Mouse (Mus musculus): ENCODE data around the gene Gpd1l.
"Not testable (repeated sequence)": the region's sequence is repeated elsewhere in the genome, so short reads cannot be mapped to it uniquely, and the experiment has no call there.

The Gpd1l gene

DNA sequence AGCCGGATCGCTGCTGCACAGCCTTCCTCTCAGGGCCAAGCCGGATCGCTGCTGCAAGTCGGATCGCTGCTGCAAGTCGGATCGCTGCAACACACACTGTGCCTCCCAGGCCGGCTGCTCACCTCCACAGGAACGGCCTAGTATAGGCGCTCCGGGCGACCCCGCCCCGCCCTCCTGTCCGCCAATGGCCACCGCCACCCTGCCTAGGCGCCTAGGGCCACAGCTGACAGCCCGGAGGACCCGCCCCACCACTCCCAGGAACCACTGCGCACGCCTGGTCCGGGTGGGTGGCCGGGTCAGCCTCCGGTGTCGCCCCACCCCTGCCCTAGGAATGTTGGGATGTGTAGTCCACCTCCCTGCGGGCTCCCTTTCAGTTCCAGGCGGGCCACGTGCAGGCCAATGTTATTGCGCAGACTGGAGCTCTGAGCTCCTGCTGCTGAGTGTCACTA lies at the start of gene Gpd1l:
Gene Gpd1l (minus strand): TSS at position 265 of the 449 bp plus-strand sequence.
- DNase-seq = peak; percentile 99

DNA sequence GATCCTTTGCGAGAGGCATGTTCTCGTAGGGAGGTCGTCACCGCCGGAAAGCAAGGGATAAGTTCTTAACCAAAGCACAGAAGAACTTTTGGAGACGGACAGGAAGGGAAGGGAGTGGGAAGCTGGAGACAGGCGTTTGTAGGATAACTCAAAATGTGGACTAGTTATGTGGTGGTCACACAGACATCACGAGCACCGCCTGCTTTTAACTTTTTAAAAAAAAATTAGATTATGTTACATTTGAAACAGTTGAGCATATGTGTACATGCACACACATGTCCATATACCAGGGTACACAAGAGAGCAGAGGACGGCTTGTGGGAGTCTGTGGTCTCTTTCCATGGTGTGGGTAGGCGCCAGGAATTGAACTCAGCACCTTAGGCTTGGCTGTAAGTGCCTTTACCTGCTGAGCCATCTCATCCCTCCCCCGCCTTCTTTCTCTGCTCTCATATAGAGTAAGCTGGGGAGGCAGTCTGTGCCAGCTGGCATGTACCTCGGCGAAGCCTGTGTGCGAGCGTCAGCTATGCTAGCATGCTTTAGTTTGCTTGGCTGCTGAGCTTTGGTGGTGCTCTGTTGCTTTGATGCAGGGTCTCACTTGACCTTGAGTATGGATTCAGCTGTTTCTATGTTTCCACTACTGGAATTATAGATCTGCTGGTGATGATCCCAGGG lies 49.0 kb upstream of the Gpd1l start, which contains the start of gene Rps27rt:
Gene Rps27rt (minus strand): TSS at position 51 of the 672 bp plus-strand sequence.
- no peak for DNase-seq

DNA sequence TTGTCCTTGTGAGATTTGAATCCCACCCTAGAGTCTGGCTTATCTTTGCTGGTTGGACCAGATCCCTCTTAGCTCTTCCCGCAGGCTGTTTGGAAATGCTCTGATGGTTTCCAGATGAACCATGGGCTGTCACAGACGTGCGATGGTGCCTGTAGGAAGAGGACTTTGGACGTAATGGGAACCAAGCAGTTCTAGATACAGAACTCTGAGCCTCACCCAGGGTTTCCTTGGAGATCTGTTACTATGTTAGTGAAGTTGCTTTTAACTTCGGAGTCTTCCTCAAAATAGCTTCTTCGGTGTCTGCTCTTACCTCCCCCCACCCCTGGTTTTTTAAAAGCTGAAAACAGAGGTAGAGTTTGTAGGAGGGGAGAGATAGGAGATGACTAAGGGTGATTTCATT lies 46.2 kb upstream of the Gpd1l start:
- DNase-seq = peak in 1 of 2 experiments; percentile 25

DNA sequence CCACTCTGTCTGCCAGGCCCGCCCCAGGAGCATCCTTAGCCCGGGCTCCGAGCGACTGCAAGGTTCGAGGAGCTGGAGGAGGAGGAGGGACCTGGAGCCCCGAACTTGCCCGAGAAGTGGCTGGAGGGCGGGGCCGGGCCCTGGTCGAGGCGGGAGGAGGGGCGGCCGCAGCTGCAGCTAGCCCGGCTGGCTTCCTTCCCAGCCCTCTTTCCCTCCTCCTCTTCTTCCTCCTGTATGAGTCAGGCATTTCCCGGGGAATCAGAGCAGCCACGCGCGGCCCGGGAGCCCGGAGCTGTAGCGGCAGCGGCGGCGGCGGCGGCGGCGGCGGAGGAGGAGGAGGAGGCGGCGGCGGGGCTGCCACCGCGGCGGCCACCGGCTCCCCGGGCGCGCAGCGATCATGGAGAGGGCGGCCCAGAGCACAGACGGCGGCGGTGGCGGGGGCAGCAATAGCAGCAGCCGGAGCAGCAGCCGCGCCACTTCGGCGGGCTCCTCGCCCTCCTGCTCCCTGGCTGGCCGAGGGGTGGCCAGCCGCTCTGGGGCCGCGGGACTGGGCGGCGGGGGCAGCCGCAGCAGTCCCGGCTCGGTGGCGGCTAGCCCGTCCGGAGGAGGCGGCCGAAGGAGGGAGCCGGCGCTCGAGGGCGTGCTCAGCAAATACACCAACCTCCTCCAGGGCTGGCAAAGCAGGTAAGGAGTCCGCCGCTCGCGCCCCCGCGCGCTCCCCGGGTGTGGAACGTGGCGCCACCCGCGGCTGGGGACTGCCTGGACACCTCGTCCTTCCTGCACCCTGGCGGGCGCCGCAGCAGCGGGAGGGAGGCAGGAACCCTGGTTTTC lies 44.7 kb upstream of the Gpd1l start, which contains the start of gene Osbpl10:
Gene Osbpl10 (plus strand): TSS at position 289 of the 831 bp plus-strand sequence.
- DNase-seq = peak; percentile 95

DNA sequence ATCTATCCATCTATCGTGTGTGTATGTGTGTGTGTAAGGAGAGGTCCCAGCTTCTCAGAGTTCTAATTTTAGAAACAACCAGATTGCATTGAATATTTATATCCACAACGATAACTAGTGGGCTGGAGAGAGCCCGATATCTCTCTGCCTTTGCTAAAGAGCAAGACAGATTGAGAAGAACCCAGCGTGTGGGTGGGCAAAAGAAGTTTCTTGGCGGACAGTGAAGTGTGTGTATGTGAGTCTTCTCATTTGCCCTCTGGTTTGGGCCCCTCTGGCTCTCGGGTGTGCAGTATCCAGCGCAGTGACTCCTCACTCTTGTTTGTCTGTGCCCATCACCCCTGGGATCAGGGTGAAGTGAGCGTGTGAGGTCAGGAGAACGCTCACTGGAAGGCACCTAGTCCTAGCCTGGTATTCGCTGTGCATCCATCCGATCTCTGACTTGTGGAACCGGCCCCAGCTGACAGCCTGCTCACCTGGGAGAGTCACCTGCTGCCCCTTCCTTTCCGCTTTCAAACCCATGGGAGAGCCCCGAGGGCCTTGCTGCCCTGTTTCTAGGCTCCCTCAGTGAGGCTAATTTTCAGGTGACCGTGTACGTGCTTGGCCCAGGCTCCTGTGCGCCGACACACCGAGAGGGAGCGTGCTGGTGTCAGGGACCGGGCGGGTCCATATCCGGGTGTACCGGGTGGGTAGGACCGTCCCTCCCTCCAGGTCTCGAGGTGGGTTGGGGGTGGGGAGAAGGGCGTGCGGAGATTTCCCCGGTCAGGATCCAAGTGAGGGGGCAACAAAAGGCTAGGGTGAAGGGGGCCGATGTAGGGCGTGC lies 43.9 kb upstream of the Gpd1l start:
- DNase-seq = peak; percentile 17 to 51

DNA sequence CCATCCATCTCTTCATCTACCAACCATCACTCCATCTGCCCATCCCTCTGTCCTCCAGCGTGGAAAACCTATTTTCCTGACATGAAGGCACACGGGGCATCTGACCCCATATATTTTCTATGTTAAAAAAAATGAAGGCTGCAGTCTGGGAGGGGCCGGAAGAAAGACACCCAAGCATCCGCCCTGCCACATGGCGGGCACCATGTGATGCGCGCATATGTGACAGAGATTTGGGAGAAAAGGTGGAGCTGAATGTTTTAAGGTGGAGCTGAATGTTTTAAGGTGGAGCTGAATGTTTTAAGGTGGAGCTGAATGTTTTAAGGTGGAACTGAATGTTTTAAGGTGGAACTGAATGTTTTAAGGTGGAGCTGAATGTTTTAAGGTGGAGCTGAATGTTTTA lies 32.5 kb upstream of the Gpd1l start:
- DNase-seq = not testable (repeated sequence)

DNA sequence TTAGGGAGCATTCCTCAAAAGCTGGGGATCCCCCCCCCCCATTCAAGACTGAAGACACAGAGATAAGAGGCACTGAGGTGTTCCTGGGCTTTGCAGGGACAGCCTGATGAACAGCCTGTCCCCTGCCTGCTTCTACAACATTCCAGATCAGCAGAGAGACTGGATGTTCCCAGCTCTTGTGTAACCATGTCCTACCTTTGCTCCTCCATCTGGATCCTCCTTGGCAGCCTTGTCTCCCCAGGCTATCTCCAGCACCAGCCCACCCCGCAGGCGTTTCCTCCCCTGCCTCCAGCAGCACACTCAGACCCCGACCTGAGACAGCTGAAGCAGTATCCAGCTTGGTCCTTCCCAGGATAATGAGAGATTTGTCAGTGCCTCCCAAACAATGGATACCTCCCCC lies 30.3 kb upstream of the Gpd1l start:
- no peak for DNase-seq

DNA sequence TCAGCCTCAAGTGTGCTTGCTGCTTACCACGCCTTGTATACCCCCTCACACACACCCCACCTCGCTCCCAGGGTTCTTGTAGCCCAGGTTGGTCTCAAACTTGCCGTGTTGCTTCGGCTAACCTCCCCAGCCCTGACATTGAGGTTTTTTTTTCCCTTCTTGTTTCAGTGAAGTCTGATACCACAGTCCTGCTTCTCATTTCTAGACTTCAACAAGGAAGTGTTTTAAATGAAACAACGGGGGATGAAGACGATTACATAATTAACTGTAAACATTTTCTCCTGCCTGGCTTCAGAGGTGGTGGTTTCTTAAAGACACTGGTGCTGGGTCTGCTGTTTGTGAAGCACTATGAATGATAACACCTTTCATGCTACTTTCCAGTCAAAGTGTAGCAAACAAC lies 27.1 kb upstream of the Gpd1l start:
- DNase-seq = no peak

DNA sequence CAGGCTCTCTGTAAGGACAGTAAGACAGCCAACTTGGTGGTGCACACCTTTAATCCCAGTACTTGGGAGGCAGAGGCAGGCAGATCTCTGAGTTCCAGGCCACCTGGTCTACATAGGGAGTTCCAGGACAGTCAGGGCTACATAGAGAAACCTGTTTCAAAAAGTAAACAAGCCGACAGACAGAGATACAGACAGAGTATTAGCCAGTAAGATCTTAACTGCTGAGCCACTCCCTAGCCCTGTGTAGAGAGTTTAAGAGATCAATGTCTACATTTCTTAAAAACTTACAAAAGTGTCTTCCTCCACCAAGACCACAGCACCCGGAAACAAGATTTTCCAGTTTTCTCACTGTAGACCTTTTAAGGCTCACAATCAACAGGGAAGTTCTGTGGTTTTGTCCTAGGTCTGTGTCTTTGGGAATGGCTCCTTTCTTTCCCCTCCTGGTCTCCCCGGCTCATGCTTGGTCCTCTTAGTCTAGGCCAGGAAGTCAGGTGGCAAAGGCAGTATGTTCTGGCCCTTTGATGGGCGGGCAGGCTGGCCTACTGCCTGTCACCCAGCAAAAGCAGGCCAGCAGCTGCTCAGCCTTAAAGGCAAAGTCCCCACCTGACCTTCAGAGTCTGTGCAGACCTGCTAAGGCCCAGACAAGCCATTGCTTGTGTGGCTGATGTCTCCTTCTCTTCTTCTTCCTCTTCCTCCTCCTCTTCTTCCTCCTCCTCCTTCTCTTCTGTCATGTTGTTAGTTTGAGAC lies 26.4 kb upstream of the Gpd1l start:
- DNase-seq = peak; percentile 42 to 43

DNA sequence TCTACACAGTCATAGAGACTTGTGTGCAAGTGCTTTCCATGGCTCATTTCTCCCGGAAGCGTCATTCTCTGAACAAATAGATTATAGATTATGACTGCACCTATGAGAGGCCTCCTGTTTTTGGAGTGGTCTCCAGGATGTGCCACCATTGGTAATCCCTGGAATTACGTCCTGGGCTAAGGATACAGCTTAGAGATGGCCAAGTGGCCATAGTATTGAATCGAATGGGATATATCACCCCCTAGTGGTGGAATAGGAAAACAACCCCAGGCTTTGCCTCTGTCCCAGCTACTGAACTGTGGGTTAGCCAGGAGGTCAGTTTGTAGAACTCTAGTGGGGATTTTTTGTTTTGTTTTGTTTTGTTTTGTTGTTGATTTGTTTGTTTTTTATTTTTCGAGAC lies 23.2 kb upstream of the Gpd1l start:
- peak; percentile 40 to 44 for DNase-seq

DNA sequence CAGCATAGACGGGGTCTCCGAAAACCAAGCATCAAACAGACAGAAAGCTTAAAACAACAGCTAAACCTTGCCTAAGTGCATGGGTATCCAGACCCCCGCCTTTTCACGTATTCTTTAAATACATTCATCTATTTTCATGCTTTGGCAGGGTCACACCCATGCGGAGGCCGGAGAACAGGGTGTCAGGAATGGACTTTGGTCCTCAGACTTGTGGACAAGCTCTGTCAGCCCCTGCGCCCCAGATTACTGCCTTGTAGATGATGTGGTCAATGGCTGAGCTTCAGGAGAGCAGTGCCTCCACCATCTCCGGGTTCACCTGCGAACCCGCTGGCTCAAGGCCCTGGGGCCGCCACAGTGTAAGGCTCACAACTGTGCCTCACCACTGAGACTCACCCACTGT lies 21.6 kb upstream of the Gpd1l start:
- DNase-seq = no peak

DNA sequence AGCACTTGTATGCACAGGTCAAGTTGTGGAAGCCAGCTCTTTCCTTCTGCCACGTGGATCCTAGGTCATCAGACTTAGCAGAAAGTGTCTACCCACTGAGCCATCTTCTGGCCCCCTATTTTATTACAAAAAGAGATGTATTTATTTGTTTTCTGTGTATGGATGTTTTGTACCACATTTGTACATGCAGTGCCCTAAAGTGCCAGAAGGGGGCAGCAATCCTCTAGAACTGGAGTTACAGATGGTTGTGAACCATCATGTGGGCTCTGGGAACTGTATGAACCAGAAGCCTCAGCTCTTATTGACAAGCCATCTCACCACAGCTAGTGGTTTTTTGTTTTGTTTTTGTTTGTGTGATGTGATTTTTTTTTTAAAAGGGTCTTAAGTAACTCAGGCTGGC lies 19.1 kb upstream of the Gpd1l start:
- DNase-seq = peak in 1 of 2 experiments; percentile 51

DNA sequence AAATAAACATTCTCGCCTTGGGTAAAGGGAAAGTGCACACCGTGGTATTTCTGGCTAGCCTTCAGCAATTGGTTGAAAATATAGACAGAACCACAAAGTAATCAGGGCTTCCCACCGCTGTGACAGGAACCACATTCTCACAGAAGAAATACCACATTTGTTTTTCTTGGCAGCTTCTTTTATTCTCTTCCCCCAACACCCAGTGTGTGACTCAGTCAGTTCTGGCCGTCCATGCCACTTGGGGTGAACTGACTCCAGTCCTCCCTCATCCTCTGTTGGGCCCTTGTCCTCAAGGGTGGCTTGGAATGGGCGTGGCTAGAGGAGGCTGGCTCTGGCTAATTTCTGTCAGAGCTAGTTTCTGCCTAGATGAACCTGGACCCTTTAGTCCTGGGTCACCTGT lies 14.6 kb upstream of the Gpd1l start:
- no peak for DNase-seq

DNA sequence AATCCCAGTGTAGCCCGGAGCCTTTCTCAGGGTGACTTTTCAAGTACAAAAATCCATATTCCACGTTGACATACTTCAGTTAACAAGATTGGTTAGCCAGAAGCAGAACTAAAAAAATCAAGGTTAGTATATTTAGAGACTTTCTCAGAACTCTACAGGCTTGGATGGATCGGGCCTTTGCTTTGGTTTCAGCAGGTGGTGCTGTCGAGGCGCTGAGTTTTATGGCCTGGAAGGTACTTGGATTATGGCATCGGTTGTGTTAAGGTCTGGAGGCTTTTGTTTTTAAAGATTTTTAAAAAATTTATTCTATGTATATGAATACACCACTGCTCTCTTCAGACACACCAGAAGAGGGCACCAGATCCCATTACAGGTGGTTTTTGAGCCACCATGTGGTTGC lies 11.8 kb upstream of the Gpd1l start:
- DNase-seq = no peak

DNA sequence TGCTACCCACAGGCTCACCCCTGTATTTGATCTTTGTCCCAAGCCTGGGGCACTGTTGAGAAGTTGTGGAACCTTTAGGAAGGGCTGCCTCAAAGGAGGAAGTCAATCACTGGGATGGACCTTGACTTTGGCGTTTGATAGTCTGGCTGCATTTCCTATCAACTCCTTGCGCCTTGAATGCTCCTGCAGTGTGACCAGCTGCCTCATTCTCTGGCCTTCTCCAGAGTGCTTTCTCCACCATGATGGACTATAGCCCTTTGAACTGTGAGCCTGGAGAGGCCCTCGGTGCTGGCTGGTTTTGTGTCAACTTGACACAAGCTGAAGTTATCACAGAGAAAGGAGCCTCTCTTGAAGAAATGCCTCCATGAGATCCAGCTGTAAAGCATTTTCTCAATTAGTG lies 10.9 kb upstream of the Gpd1l start:
- no peak for DNase-seq

DNA sequence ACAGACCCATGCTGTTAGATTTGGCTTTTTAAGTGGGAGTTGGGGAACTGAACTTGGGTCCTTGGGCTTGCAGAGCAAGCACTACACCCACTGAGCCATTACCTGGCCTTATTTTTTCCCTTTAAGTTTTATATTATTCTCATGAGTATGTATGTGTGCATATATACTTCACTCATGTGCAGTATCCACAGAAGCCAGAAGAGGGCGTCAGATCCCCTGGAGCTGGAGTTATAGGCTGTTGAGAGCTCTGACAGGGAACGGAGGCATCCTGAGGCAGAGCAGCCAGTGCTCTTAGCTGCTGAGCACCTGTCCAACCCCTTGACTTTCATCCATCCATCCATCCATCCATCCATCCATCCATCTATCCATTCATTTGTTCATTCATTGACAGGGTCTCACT lies 2.9 kb upstream of the Gpd1l start:
- DNase-seq = no peak

DNA sequence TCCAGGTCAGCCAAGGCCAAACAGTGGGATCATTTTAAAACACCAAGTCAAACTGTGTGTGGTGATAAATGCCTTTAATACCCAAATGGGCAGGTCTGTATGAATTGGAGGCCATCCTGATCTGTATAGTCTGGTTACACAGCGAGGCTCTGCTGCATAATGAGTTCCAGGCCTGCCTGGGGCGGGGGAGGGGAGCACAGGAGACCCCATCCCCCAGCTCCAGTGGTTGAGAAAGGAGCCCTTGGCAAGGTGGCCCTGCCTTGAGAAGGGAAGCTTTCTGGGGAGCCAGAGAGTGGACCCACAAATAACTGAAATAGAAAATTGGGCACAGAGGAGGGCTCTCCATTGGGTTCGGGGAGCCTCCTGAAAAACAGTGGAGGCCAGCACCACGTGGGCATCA lies 1.5 kb upstream of the Gpd1l start:
- DNase-seq = no peak

DNA sequence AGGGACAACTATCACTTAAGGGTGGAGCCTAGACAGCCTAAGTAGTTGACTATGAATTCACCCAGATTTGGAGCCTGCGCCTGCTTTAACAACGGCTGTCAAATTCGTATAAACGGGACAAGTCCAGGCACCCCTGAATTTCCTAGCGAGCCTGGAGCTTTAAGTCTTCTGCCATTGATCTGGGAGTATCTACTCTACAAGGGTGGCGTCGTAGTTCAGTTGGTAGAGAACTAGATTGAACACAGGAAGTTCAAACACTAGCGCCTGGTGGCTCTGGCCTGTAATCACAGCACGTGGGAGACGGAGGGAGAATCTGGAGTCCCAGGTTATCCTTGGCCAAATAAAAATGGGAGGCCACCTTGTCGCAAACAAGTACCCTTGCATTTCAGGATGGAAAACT lies 444 bp upstream of the Gpd1l start:
- DNase-seq = no peak

DNA sequence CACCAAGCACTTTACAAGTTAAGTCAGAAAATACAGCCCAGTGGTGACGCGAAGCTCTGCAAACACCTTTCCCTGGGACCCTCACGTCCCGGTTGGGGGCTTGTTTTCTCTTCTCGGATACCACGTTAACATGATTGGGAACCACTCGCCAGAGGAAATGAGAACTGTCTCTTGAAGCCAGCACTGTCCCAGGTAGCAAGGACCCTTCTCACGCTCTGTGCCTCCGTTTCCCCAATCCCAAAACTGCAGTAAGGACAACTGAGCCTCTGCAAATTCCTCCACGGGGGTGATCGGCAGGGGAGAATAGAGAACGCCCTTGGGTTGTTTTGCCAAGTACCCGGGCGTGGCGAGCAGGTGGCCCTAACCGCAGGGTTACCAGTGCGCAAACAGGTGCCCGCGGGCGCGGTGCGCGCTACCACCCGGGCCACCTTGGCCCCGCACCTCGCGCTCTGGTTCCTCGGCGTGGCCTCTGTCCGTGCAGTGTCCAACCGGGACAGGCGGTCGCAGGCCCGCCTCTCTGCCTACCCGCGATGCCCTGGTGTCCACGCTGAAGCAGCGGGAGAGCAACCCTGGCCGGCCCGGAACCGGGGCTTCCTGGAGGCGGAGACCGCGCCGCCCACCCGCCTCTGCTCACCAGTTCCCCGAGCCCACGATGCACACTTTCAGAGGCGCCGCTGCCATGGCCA lies 607 bp downstream of the Gpd1l start:
- DNase-seq = no peak

DNA sequence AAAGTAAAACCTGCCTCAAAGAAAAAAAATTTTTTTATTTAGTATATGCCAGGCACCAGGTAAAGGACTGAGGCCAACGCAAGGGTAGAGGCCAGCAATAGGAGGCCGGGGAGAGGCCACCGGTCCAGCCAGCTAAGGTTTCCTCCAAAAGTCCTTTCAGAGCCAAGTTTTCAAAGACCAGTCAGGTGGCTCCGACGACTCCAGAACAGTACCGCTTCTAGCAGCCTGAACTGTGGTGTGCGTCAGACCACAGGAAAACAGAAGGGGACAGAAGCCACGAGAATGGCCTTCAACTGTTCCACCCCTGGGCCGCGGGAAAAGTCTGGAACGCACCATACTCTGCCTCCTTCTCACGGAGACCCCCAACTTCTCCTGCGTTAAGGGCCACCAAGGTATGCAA lies 1.2 kb downstream of the Gpd1l start:
- peak; percentile 57 to 64 for DNase-seq

DNA sequence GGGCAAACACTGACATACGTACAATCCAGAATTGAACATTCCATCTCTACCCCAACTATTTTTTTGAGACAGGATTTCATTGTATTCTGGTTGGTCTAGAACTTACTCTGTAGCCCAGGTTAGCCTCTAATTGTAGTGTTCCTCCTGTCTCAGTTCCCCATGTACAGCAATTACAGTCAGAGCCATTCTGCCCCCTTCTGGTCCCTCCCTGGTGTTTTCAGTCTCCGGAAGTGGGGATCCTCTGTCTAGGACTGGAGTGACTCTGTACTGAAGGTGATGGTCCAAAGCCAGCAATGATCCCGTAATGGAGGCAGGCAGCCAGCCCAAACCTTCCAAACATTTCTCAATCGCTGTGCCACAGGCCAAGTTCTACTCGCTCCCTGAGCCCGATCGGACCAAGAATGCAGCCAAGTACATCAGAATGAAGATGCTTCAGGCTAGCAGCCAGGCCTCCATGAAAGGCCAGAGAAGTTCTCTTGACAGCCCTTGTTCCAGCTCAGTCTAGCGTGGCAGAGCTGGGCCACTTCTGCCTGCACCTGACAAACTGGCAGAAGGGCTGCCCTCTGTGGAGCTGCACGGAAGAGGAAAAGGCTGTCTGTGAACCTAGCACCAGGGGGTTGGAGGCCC lies 3.2 kb downstream of the Gpd1l start:
- DNase-seq = peak; percentile 86 to 91

Measured in kidney, postnatal 36 days (tissue).